Mouse (Mus musculus): ENCODE data around the gene Kcnma1. TPM values are rescaled to one million over a fixed set of nuclear protein-coding genes. Genes with fewer than 3 reads are reported as not detected.

The Kcnma1 gene
- polyA plus RNA-seq, 1 experiment from 2014 or later, result 7.8 TPM

- no peak overlapping the region for H3K9ac ChIP-seq
- H3K4me2 ChIP-seq, result no peak overlapping the region
- H3K36me3 ChIP-seq, result no peaks in the 10 kb centered on the region
- H3K9me3 ChIP-seq, result no peaks in the 10 kb centered on the region
- peaks cover 12% of the 10 kb centered on the region for H3K4me1 ChIP-seq
- H3K4me3 ChIP-seq, result no peak overlapping the region
- no peak for ATAC-seq (ENCODE audit: insufficient number of reproducible peaks, low FRiP score, low TSS enrichment, low read depth)
- no peak overlapping the region for H3K27ac ChIP-seq
- 79% methylated on average over 7 of the region's 7 CpGs for WGBS
- peaks cover 16% of the 10 kb centered on the region for H3K27me3 ChIP-seq
These were observed 303.3 kb downstream of the Kcnma1 start for GRCm38 (mm10) chr14:23710954-23711353.

DNA sequence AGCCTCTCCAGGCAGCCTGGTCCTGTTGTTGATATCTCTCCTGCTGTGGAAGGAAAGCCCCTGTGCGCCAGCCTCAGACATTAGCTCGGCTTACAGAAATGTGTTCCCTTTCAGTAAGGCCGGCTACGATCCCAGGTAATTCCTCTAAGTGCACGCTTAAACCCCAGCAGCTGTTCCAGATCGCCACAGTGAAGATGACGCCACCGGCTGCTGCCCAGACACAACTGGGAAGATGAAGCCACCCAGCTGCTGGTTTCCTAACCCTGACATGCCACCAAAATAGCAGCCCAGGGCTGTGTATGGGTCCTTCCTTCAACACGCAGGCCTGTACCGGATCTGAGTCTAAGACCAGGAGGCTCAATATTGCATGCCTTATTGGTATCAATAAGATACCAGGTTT, 307.5 kb downstream of the Kcnma1 start:
- Histone ChIP-seq H3K27ac (no peak overlapping the region), H3K27me3 (peaks cover 26% of the 10 kb centered on the region; the same call in 1 of the 2 replicates), H3K9ac (no peak overlapping the region), H3K4me3 (no peak overlapping the region), H3K4me2 (no peak overlapping the region), H3K9me3 (no peaks in the 10 kb centered on the region), H3K4me1 (peaks cover 3% of the 10 kb centered on the region), H3K36me3 (no peaks in the 10 kb centered on the region)
- WGBS, result 51% methylated on average over 10 of the region's 10 CpGs
- ATAC-seq (ENCODE audit: insufficient number of reproducible peaks, low FRiP score, low TSS enrichment, low read depth), result no peak; the same call in 1 of the 2 replicates

DNA sequence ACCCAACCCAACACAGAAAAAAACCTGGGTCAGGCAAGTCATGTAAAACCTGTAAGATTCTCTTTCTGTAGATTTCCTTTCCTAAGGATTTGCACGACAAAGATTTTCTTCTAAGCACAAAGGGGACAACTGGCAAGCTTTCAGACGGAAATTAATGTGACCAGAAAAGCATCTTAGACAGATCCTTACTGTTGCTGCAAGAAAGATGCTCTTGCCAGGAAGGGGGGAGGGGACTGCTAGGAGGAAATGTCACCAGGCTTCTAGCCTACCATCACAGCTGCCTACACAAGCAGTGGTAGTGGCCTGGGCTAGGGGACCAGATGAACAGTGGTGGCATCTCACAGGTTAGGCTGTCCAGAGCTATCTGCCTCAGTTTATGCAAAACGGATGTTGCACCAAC, 308.6 kb downstream of the Kcnma1 start:
- H3K4me2 ChIP-seq, result no peak overlapping the region
- H3K27ac ChIP-seq, result no peak overlapping the region
- no peaks in the 10 kb centered on the region for H3K36me3 ChIP-seq
- no peak for ATAC-seq (ENCODE audit: insufficient number of reproducible peaks, low FRiP score, low TSS enrichment, low read depth)
- WGBS, result 66% methylated on average over 3 of the region's 3 CpGs
- H3K4me1 ChIP-seq, result peaks cover 3% of the 10 kb centered on the region
- H3K4me3 ChIP-seq, result no peak overlapping the region
- H3K9me3 ChIP-seq, result no peaks in the 10 kb centered on the region
- H3K9ac ChIP-seq, result no peak overlapping the region
- H3K27me3 ChIP-seq, result peaks cover 30% of the 10 kb centered on the region

DNA sequence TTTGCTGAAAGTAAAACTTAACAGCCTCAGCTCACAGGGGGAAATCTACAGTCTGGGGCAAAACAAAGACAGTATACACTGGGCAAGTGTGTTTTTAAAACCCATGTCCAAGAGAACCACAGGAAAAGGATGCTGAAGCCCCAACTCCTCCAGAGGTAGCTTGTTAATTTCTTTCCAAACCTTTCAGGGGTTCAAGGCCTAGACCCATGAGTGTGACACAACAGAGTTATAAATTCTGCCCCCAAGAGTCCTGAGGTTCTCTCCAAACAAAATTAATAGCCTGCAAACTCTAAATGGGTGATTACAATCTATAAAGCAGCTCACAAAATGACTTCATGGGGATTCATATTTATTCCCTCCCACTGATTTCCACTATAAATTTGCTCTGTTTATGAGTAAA, 310.0 kb downstream of the Kcnma1 start:
- ATAC-seq (ENCODE audit: insufficient number of reproducible peaks, low FRiP score, low TSS enrichment, low read depth), result no peak
- H3K9ac ChIP-seq, result no peak overlapping the region
- H3K27me3 ChIP-seq, result peaks cover 30% of the 10 kb centered on the region
- no peak overlapping the region for H3K4me3 ChIP-seq
- 0 out of 2 replicates have a peak overlapping the region, but pooled peaks have one; percentile 22 for H3K27ac ChIP-seq
- peaks cover 3% of the 10 kb centered on the region for H3K4me1 ChIP-seq
- no peaks in the 10 kb centered on the region for H3K9me3 ChIP-seq
- H3K4me2 ChIP-seq, result no peak overlapping the region
- no peaks in the 10 kb centered on the region for H3K36me3 ChIP-seq

GRCm38 (mm10) chr14:23696341-23696740, 317.9 kb downstream of the Kcnma1 start:
- peaks cover under 1% of the 10 kb centered on the region for H3K27me3 ChIP-seq
- H3K36me3 ChIP-seq, result no peaks in the 10 kb centered on the region
- no peak overlapping the region for H3K27ac ChIP-seq
- 54% methylated on average over 3 of the region's 3 CpGs for whole genome bisulfite sequencing
- peak; percentile 24; the same call in 1 of the 2 replicates for ATAC-seq (ENCODE audit: insufficient number of reproducible peaks, low FRiP score, low TSS enrichment, low read depth)
- 0 out of 2 replicates have a peak, but pooled peaks cover 4% of the 10 kb centered on the region for H3K4me1 ChIP-seq
- no peak overlapping the region for H3K4me2 ChIP-seq
- no peak overlapping the region for H3K9ac ChIP-seq
- no peaks in the 10 kb centered on the region for H3K9me3 ChIP-seq
- no peak overlapping the region for H3K4me3 ChIP-seq

DNA sequence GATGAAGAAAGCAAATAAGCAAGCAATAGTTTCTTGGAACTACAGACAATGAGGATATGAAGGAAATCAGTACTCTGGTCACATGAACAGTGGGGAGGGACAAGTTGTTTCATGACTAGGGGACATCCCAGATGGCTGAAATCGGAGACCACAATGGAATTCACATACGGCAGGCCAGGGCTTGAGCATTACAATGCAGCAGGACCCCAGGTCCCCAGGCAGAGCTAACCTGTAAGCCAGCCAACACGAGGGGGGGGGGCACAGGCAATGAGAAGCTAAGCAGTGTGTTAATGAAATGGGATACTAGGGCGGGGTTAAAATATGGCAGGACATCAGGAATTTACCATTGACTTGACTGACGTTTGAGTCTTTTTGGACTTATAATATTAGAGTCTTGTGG, 324.6 kb downstream of the Kcnma1 start:
- 27% methylated on average over 5 of the region's 5 CpGs for WGBS
- no peak for ATAC-seq (ENCODE audit: insufficient number of reproducible peaks, low FRiP score, low TSS enrichment, low read depth)

DNA sequence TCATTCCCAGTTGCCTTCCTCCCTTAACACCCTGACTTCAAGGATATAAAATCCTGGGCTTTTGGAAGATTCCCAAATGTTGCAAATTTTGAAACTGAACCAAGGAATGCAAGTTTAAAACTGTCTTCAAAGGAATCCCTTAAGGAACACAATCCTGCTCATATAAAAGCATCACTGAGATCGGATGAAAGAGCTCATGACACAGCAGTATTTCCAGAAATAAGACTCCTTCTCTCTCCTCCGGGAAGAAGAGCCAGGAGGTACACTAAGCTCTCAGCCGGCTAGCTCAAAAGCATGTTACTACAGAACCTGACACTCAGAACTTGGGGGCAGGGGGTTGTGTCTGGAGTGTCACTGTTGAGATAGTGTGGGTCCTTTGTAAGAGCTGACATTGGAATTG, 325.8 kb downstream of the Kcnma1 start:
- peaks cover 12% of the 10 kb centered on the region for H3K4me1 ChIP-seq
- no peak overlapping the region for H3K4me3 ChIP-seq
- 41% methylated on average over 3 of the region's 3 CpGs for WGBS
- no peaks in the 10 kb centered on the region for H3K27me3 ChIP-seq
- H3K36me3 ChIP-seq, result no peaks in the 10 kb centered on the region
- no peaks in the 10 kb centered on the region for H3K9me3 ChIP-seq
- H3K9ac ChIP-seq, result no peak overlapping the region
- no peak overlapping the region for H3K4me2 ChIP-seq
- no peak for ATAC-seq (ENCODE audit: insufficient number of reproducible peaks, low FRiP score, low TSS enrichment, low read depth)
- no peak overlapping the region for H3K27ac ChIP-seq

More for the DNA sequence above, 324.6 kb downstream of the Kcnma1 start:
- no peak overlapping the region for H3K9ac ChIP-seq
- H3K4me1 ChIP-seq, result peaks cover 12% of the 10 kb centered on the region
- no peak overlapping the region for H3K4me3 ChIP-seq
- H3K9me3 ChIP-seq, result no peaks in the 10 kb centered on the region
- no peak overlapping the region for H3K27ac ChIP-seq
- H3K4me2 ChIP-seq, result no peak overlapping the region
- H3K27me3 ChIP-seq, result no peaks in the 10 kb centered on the region
- H3K36me3 ChIP-seq, result no peaks in the 10 kb centered on the region

- Histone ChIP-seq H3K9ac (no peak overlapping the region), H3K4me3 (no peak overlapping the region), H3K27me3 (no peaks in the 10 kb centered on the region), H3K36me3 (no peaks in the 10 kb centered on the region), H3K4me2 (no peak overlapping the region), H3K4me1 (peaks cover 8% of the 10 kb centered on the region; the same call in 1 of the 2 replicates), H3K27ac (no peak overlapping the region), H3K9me3 (no peaks in the 10 kb centered on the region)
- ATAC-seq (ENCODE audit: insufficient number of reproducible peaks, low FRiP score, low TSS enrichment, low read depth), result no peak
- 20% methylated on average over 3 of the region's 3 CpGs for WGBS
These were observed 329.7 kb downstream of the Kcnma1 start for GRCm38 (mm10) chr14:23684463-23685066.

DNA sequence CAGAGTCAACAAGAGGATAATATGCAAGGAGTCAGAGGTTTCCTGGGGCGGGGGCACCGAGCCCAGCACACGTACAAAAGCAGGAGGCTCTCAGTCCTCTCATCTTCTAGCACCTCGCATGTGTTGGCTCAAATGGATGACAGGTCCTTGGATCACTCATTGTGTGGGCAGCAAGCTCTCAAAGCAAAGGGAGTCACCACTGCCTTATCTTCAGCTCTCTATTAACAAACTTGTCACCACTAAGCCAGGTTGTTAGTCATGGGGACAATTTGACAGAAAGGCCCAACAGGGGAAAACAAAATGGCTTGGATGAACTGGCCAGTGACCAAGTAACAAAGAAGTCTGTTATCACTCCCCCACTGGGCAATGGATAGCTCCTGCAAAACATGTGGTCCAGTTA, 331.5 kb downstream of the Kcnma1 start:
- no peaks in the 10 kb centered on the region for H3K4me1 ChIP-seq
- H3K4me3 ChIP-seq, result no peak overlapping the region
- 71% methylated on average over 4 of the region's 4 CpGs for WGBS
- H3K36me3 ChIP-seq, result no peaks in the 10 kb centered on the region
- H3K9ac ChIP-seq, result no peak overlapping the region
- no peak for ATAC-seq (ENCODE audit: insufficient number of reproducible peaks, low FRiP score, low TSS enrichment, low read depth)
- no peaks in the 10 kb centered on the region for H3K9me3 ChIP-seq
- H3K27me3 ChIP-seq, result no peaks in the 10 kb centered on the region
- no peak overlapping the region for H3K27ac ChIP-seq
- no peak overlapping the region for H3K4me2 ChIP-seq

- 63% methylated on average over 2 of the region's 2 CpGs for WGBS
- no peak overlapping the region for H3K4me3 ChIP-seq
- no peak overlapping the region for H3K9ac ChIP-seq
- no peaks in the 10 kb centered on the region for H3K36me3 ChIP-seq
- no peak overlapping the region for H3K4me2 ChIP-seq
- H3K27me3 ChIP-seq, result no peaks in the 10 kb centered on the region
- ATAC-seq (ENCODE audit: insufficient number of reproducible peaks, low FRiP score, low TSS enrichment, low read depth), result no peak
- H3K27ac ChIP-seq, result no peak overlapping the region
- H3K4me1 ChIP-seq, result no peaks in the 10 kb centered on the region
- H3K9me3 ChIP-seq, result no peaks in the 10 kb centered on the region
These were observed 334.9 kb downstream of the Kcnma1 start for GRCm38 (mm10) chr14:23679378-23679777.

GRCm38 (mm10) chr14:23666420-23666819, 347.9 kb downstream of the Kcnma1 start:
- ATAC-seq (ENCODE audit: insufficient number of reproducible peaks, low FRiP score, low TSS enrichment, low read depth), result no peak
- no peak overlapping the region for H3K4me3 ChIP-seq
- WGBS, result 85% methylated on average over 3 of the region's 3 CpGs

GRCm38 (mm10) chr14:23651682-23652081, 362.6 kb downstream of the Kcnma1 start:
- H3K4me2 ChIP-seq, result no peak overlapping the region
- H3K4me3 ChIP-seq, result no peak overlapping the region
- WGBS, result 72% methylated on average over 4 of the region's 4 CpGs
- H3K36me3 ChIP-seq, result no peaks in the 10 kb centered on the region
- H3K27me3 ChIP-seq, result no peaks in the 10 kb centered on the region
- no peaks in the 10 kb centered on the region for H3K4me1 ChIP-seq
- ATAC-seq (ENCODE audit: insufficient number of reproducible peaks, low FRiP score, low TSS enrichment, low read depth), result no peak
- H3K9me3 ChIP-seq, result no peaks in the 10 kb centered on the region
- H3K9ac ChIP-seq, result no peak overlapping the region
- no peak overlapping the region for H3K27ac ChIP-seq

More at GRCm38 (mm10) chr14:23666420-23666819, 347.9 kb downstream of the Kcnma1 start:
- Histone ChIP-seq H3K4me1 (no peaks in the 10 kb centered on the region), H3K9me3 (no peaks in the 10 kb centered on the region; the same call in 1 of the 2 replicates), H3K9ac (no peak overlapping the region), H3K4me2 (no peak overlapping the region), H3K27me3 (no peaks in the 10 kb centered on the region), H3K27ac (no peak overlapping the region), H3K36me3 (no peaks in the 10 kb centered on the region)

DNA sequence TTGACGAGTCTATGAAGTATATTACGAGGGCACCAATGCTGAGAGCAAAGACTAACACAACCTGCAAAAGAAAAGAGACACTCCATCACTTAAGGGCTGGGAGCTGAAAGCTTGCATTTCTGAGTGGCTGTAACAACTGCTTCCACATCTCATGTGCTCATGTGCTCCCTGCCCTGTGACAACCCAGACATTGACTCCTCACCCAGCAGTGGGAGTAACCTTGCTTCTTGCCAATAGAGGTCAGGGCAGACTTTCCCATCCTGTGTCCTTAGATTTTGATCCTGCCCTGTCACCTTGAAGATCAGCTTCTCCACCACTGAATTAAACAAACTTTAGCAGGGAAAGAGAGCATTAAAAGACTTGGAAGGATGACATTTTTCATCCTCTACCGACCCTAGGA, 364.2 kb downstream of the Kcnma1 start:
- no peaks in the 10 kb centered on the region for H3K9me3 ChIP-seq
- no peak overlapping the region for H3K4me2 ChIP-seq
- no peak overlapping the region for H3K27ac ChIP-seq
- H3K4me3 ChIP-seq, result no peak overlapping the region
- H3K9ac ChIP-seq, result no peak overlapping the region
- H3K27me3 ChIP-seq, result no peaks in the 10 kb centered on the region
- no peak for ATAC-seq (ENCODE audit: insufficient number of reproducible peaks, low FRiP score, low TSS enrichment, low read depth)
- H3K4me1 ChIP-seq, result no peaks in the 10 kb centered on the region
- no peaks in the 10 kb centered on the region for H3K36me3 ChIP-seq
- WGBS, result 82% methylated on average over 3 of the region's 3 CpGs
